Mouse (Mus musculus): ENCODE results near the gene D6Wsu163e. TPM values are rescaled to one million over a fixed set of nuclear protein-coding genes. Genes with fewer than 3 reads are reported as not detected.

The D6Wsu163e gene
- polyA plus RNA-seq (2012; rRNA removed) (5.3 and 9.1 TPM in 2 replicates), polyA plus RNA-seq (2014; fragmentation: Nextera tagmentation; extraction: Ambion mirVana) (14.5 and 16.0 TPM in 2 replicates)

DNA sequence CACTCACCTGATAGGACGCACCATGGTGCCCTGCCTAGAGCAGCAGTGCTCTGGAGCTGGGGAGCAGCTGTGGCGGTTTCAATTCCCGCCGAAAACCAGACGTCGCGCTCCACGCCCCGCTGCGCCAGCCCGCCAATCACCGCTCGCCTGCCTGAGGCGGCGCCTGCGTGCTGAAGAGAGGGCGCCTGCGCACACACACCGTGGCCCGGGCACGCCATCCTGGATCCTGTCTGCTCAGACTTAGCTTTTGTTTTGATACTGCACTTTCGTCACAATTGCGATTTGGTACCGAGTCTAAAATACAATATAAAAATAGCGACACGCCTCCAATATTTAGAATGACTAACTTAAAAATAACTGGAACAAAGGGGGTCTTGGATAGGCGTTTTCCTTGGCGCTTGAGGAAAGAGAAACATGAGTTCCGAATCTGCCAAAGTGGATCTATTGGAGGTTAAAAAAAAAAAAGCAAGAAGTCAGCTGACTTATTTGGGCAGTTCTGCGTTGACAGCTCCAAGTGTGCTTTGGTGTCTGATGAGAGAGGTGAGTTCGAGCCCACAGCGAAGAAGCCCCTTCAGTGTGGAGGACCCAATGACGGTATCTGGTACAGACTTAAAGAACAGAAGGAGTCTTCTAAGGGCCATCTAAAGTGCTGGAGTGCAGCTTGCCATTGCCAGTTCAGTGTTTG, at the start of gene D6Wsu163e, which contains the start of gene Rad51ap1:
TSS of gene D6Wsu163e (plus strand) at position 476 of the 685 bp plus-strand sequence.
TSS of gene Rad51ap1 (minus strand) at position 101 of the 685 bp plus-strand sequence.
- H3K36me3 ChIP-seq (replicated peaks; ENCODE audit: control insufficient read depth, insufficient read depth, low read depth) = peaks cover 7% of the 10 kb centered on the region
- H3K4me3 ChIP-seq (ENCODE audit: insufficient read depth in 1 of 2, low read depth in 2 of 2, low read length in 2 of 2) = peak within 1 kb of the TSS; percentile 83 to 98
- peaks cover 12 to 16% of the 10 kb centered on the region in 2 experiments for H3K4me1 ChIP-seq (replicated peaks; ENCODE audit: control insufficient read depth in 2 of 2, insufficient read depth in 2 of 2, low read length in 1 of 2)
- ATAC-seq (ENCODE audit: insufficient read depth) (peak; percentile 98), DNase-seq (ENCODE audit: low read depth in 3 of 3, low spot score in 3 of 3) (peak; percentile 86 to 91 (median 90))
- H3K27ac ChIP-seq = peak within 1 kb of the TSS; percentile 43
- no peaks in the 10 kb centered on the region for H3K9me3 ChIP-seq (ENCODE audit: control insufficient read depth, low read length)
- H3K4me2 ChIP-seq (ENCODE audit: low read depth) = peak within 1 kb of the TSS; percentile 93
- no peak for TF ChIP-seq CTCF (IDR thresholded peaks at IDR 0.05; ENCODE audit: low read depth)
- TF ChIP-seq EP300 (IDR thresholded peaks at IDR 0.05; ENCODE audit: low read depth) = no peak
- WGBS (ENCODE audit: insufficient replicate concordance) = under 1% methylated on average over 33 of the region's 33 CpGs
- H3K27me3 ChIP-seq (ENCODE audit: control insufficient read depth, insufficient read depth, low read length) = no peaks in the 10 kb centered on the region
- peak within 1 kb of the TSS; percentile 82 for H3K9ac ChIP-seq (replicated peaks)

- H3K9ac ChIP-seq (replicated peaks) = no peak overlapping the region
- H3K4me1 ChIP-seq (replicated peaks; ENCODE audit: control insufficient read depth in 2 of 2, insufficient read depth in 2 of 2, low read length in 1 of 2) = no peaks in the 10 kb centered on the region
- no peak for TF ChIP-seq EP300 (IDR thresholded peaks at IDR 0.05; ENCODE audit: low read depth)
- TF ChIP-seq CTCF (IDR thresholded peaks at IDR 0.05; ENCODE audit: low read depth) = no peak
- no peaks in the 10 kb centered on the region for H3K36me3 ChIP-seq (replicated peaks; ENCODE audit: control insufficient read depth, insufficient read depth, low read depth)
- no peaks in the 10 kb centered on the region for H3K27me3 ChIP-seq (ENCODE audit: control insufficient read depth, insufficient read depth, low read length)
- H3K4me3 ChIP-seq (ENCODE audit: insufficient read depth in 1 of 2, low read depth in 2 of 2, low read length in 2 of 2) = no peak overlapping the region
- H3K27ac ChIP-seq = no peak overlapping the region
- ATAC-seq (ENCODE audit: insufficient read depth) (no peak), DNase-seq (ENCODE audit: low read depth in 3 of 3, low spot score in 3 of 3) (no peak)
- H3K9me3 ChIP-seq (ENCODE audit: control insufficient read depth, low read length) = no peaks in the 10 kb centered on the region
- WGBS (ENCODE audit: insufficient replicate concordance) = 68% methylated on average over 4 of the region's 5 CpGs
- no peak overlapping the region for H3K4me2 ChIP-seq (ENCODE audit: low read depth)
These were observed 32.4 kb upstream of the D6Wsu163e start for GRCm38 (mm10) chr6:126907378-126907777.

DNA sequence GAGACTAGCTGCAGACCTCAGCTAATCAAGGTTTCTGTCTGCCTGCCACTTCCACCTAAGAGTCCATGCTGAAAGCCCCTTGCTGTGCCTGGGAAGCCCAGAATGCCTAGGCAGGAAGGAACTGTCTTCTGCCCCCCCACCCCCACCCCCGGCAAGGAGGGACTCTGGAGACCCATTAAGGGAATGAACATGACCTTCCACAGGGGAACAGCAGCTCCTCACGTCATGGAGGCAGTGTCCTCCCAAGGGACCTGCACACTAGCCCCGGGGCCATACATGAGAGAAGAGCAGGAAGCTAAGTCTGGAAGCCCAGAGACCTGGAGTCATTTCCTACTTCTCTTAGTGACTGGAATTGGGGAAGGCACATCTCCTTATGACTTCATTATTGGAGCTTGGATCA, 31.9 kb upstream of the D6Wsu163e start:
- no peaks in the 10 kb centered on the region for H3K4me1 ChIP-seq (replicated peaks; ENCODE audit: control insufficient read depth in 2 of 2, insufficient read depth in 2 of 2, low read length in 1 of 2)
- no peak overlapping the region for H3K4me3 ChIP-seq (ENCODE audit: insufficient read depth in 1 of 2, low read depth in 2 of 2, low read length in 2 of 2)
- TF ChIP-seq EP300 (IDR thresholded peaks at IDR 0.05; ENCODE audit: low read depth) (no peak), CTCF (IDR thresholded peaks at IDR 0.05; ENCODE audit: low read depth) (no peak)
- H3K27me3 ChIP-seq (ENCODE audit: control insufficient read depth, insufficient read depth, low read length) = no peaks in the 10 kb centered on the region
- H3K9me3 ChIP-seq (ENCODE audit: control insufficient read depth, low read length) = no peaks in the 10 kb centered on the region
- H3K27ac ChIP-seq = no peak overlapping the region
- H3K9ac ChIP-seq (replicated peaks) = no peak overlapping the region
- H3K36me3 ChIP-seq (replicated peaks; ENCODE audit: control insufficient read depth, insufficient read depth, low read depth) = no peaks in the 10 kb centered on the region
- ATAC-seq (ENCODE audit: insufficient read depth) = no peak
- H3K4me2 ChIP-seq (ENCODE audit: low read depth) = no peak overlapping the region
- 34% methylated on average over 3 of the region's 3 CpGs for WGBS (ENCODE audit: insufficient replicate concordance)
- DNase-seq (ENCODE audit: low read depth in 3 of 3, low spot score in 3 of 3) = no peak

GRCm38 (mm10) chr6:126910727-126911126, 29.0 kb upstream of the D6Wsu163e start:
- WGBS (ENCODE audit: insufficient replicate concordance) = 43% methylated on average over 4 of the region's 4 CpGs
- ATAC-seq (ENCODE audit: insufficient read depth) (no peak), DNase-seq (ENCODE audit: low read depth in 3 of 3, low spot score in 3 of 3) (no peak)
- Histone ChIP-seq H3K4me3 (ENCODE audit: insufficient read depth in 1 of 2, low read depth in 2 of 2, low read length in 2 of 2) (no peak overlapping the region), H3K9ac (replicated peaks) (no peak overlapping the region), H3K9me3 (ENCODE audit: control insufficient read depth, low read length) (no peaks in the 10 kb centered on the region), H3K27me3 (ENCODE audit: control insufficient read depth, insufficient read depth, low read length) (no peaks in the 10 kb centered on the region), H3K27ac (no peak overlapping the region), H3K36me3 (replicated peaks; ENCODE audit: control insufficient read depth, insufficient read depth, low read depth) (no peaks in the 10 kb centered on the region), H3K4me1 (replicated peaks; ENCODE audit: control insufficient read depth in 2 of 2, insufficient read depth in 2 of 2, low read length in 1 of 2) (no peaks in the 10 kb centered on the region), H3K4me2 (ENCODE audit: low read depth) (no peak overlapping the region)
- TF ChIP-seq CTCF (IDR thresholded peaks at IDR 0.05; ENCODE audit: low read depth) (no peak), EP300 (IDR thresholded peaks at IDR 0.05; ENCODE audit: low read depth) (no peak)

GRCm38 (mm10) chr6:126914928-126915327, 24.8 kb upstream of the D6Wsu163e start:
- ATAC-seq (ENCODE audit: insufficient read depth) (no peak), DNase-seq (ENCODE audit: low read depth in 3 of 3, low spot score in 3 of 3) (no peak)
- no peak overlapping the region for H3K27ac ChIP-seq
- H3K4me3 ChIP-seq (ENCODE audit: insufficient read depth in 1 of 2, low read depth in 2 of 2, low read length in 2 of 2) = no peak overlapping the region
- H3K9me3 ChIP-seq (ENCODE audit: control insufficient read depth, low read length) = no peaks in the 10 kb centered on the region
- no peaks in the 10 kb centered on the region for H3K4me1 ChIP-seq (replicated peaks; ENCODE audit: control insufficient read depth in 2 of 2, insufficient read depth in 2 of 2, low read length in 1 of 2)
- H3K4me2 ChIP-seq (ENCODE audit: low read depth) = no peak overlapping the region
- WGBS (ENCODE audit: insufficient replicate concordance) = 63% methylated on average over 5 of the region's 5 CpGs
- no peaks in the 10 kb centered on the region for H3K27me3 ChIP-seq (ENCODE audit: control insufficient read depth, insufficient read depth, low read length)
- no peak overlapping the region for H3K9ac ChIP-seq (replicated peaks)
- no peaks in the 10 kb centered on the region for H3K36me3 ChIP-seq (replicated peaks; ENCODE audit: control insufficient read depth, insufficient read depth, low read depth)
- no peak for TF ChIP-seq CTCF (IDR thresholded peaks at IDR 0.05; ENCODE audit: low read depth)
- TF ChIP-seq EP300 (IDR thresholded peaks at IDR 0.05; ENCODE audit: low read depth) = no peak
